Mouse (Mus musculus): ENCODE data around the gene Gid4. TPM values are rescaled to one million over a fixed set of nuclear protein-coding genes. Genes with fewer than 3 reads are reported as not detected.

Gid4 gene
- polyA plus RNA-seq, 1 experiment = 45.0 TPM

DNA sequence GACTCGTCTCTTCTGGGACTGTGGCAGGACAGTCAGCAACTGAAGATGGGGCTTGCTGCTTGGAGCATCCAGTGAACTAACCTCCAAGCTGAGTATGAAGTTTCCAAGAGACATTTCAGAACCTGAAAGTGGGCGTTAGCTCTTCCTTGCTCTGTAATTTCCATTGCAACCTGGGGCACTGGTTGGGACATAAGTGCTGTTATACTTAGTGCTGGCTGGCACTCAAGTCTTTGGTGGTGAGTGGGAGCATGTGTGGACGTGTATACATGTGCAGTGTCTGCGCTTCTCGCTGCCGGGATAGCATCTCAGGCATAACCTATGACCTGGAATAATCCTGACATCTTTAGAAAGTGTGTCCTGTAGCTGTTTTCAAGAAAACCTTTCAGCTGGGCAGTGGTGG, 25.6 kb upstream of the Gid4 start:
- TF ChIP-seq CTCF (IDR thresholded peaks at IDR 0.05; ENCODE audit: extremely low read depth, insufficient read depth, low read length) (no peak), POLR2A (IDR thresholded peaks at IDR 0.05; ENCODE audit: extremely low read depth, insufficient read depth, low read length) (no peak)
- Histone ChIP-seq H3K27ac (ENCODE audit: insufficient read depth, low read length) (no peak overlapping the region), H3K4me3 (ENCODE audit: insufficient read depth, low read length) (no peak overlapping the region), H3K4me1 (ENCODE audit: control insufficient read depth, insufficient read depth, low read length) (peaks cover 2% of the 10 kb centered on the region; the same call in 1 of the 2 replicates)

- H3K27ac ChIP-seq (ENCODE audit: insufficient read depth, low read length) = no peak overlapping the region
- TF ChIP-seq POLR2A (IDR thresholded peaks at IDR 0.05; ENCODE audit: extremely low read depth, insufficient read depth, low read length) = no peak
- TF ChIP-seq CTCF (IDR thresholded peaks at IDR 0.05; ENCODE audit: extremely low read depth, insufficient read depth, low read length) = no peak
These were observed 20.4 kb upstream of the Gid4 start for GRCm38 (mm10) chr11:60396546-60396945.

DNA sequence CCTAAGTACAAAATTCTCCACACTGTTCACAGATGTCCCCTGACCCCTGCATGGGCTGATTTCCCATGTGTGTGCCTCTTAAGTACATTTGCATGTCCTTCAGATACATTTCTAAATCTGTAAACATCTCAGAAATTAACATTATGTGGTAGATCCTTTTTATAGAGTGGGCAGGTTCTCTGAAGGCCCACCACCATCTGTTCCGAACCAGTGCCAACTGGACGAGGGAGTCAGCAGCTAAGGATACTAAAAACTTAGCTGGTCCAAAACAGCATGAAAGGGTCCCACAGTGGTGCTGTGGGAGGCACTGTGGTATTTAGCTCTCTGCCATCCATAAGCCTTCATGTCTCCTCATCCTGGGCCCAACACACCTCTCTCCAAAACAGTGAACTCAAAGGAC, 19.8 kb upstream of the Gid4 start:
- Histone ChIP-seq H3K4me1 (ENCODE audit: control insufficient read depth, insufficient read depth, low read length) (no peaks in the 10 kb centered on the region), H3K4me3 (ENCODE audit: insufficient read depth, low read length) (no peak overlapping the region), H3K27ac (ENCODE audit: insufficient read depth, low read length) (no peak overlapping the region)
- TF ChIP-seq POLR2A (IDR thresholded peaks at IDR 0.05; ENCODE audit: extremely low read depth, insufficient read depth, low read length) (no peak), CTCF (IDR thresholded peaks at IDR 0.05; ENCODE audit: extremely low read depth, insufficient read depth, low read length) (no peak)

More at GRCm38 (mm10) chr11:60396546-60396945, 20.4 kb upstream of the Gid4 start:
- Histone ChIP-seq H3K4me3 (ENCODE audit: insufficient read depth, low read length) (no peak overlapping the region), H3K4me1 (ENCODE audit: control insufficient read depth, insufficient read depth, low read length) (no peaks in the 10 kb centered on the region)

DNA sequence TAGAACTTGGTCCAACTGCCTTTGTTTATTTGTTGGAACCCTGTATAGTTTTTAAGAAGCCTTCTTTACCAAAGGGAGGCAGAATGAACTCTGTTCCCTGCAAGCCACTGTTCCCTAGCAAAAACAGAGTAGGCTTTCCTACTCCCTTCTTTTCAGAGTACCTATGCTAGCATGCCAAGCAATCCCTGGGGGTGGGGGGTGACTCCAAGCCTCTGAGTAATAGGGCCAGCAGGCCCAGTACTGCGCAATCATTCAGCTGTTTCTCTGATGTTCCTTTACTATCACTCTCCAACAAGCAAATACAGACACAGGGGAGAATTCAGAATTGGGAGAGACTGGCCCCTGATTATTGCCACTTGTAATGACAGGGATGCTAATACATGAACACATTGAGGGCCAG, 10.3 kb upstream of the Gid4 start:
- H3K27ac ChIP-seq (ENCODE audit: insufficient read depth, low read length) = no peak overlapping the region

GRCm38 (mm10) chr11:60412173-60412572, 4.8 kb upstream of the Gid4 start:
- H3K27ac ChIP-seq (ENCODE audit: insufficient read depth, low read length) = no peak overlapping the region
- peaks cover 4% of the 10 kb centered on the region for H3K4me1 ChIP-seq (ENCODE audit: control insufficient read depth, insufficient read depth, low read length)
- H3K4me3 ChIP-seq (ENCODE audit: insufficient read depth, low read length) = no peak overlapping the region
- TF ChIP-seq CTCF (IDR thresholded peaks at IDR 0.05; ENCODE audit: extremely low read depth, insufficient read depth, low read length) = 0 out of 2 replicates have a peak, but pooled peaks have one; percentile 11
- no peak for TF ChIP-seq POLR2A (IDR thresholded peaks at IDR 0.05; ENCODE audit: extremely low read depth, insufficient read depth, low read length)

More for the DNA sequence above, 10.3 kb upstream of the Gid4 start:
- no peak for TF ChIP-seq POLR2A (IDR thresholded peaks at IDR 0.05; ENCODE audit: extremely low read depth, insufficient read depth, low read length)
- no peak for TF ChIP-seq CTCF (IDR thresholded peaks at IDR 0.05; ENCODE audit: extremely low read depth, insufficient read depth, low read length)
- Histone ChIP-seq H3K4me3 (ENCODE audit: insufficient read depth, low read length) (no peak overlapping the region), H3K4me1 (ENCODE audit: control insufficient read depth, insufficient read depth, low read length) (no peaks in the 10 kb centered on the region)

DNA sequence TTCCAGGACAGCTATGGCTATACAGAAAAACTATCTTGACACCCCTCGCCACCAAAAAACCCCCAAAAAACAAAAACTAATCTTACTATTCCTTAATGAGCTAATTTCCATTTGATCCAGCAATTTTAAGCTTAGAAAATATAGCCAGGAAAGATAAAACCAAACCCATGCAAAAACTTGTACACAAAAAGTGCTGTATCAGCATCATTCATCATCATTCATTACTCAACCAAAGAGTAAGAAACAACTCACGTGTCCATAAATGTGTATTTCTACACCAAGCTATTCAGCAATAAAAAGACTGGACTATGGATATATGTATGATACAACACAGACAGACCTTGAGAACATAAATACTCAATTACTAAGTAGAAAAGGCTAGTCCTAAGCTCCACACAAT, 4.0 kb upstream of the Gid4 start:
- no peak overlapping the region for H3K27ac ChIP-seq (ENCODE audit: insufficient read depth, low read length)
- peaks cover 4% of the 10 kb centered on the region for H3K4me1 ChIP-seq (ENCODE audit: control insufficient read depth, insufficient read depth, low read length)
- H3K4me3 ChIP-seq (ENCODE audit: insufficient read depth, low read length) = no peak overlapping the region
- no peak for TF ChIP-seq POLR2A (IDR thresholded peaks at IDR 0.05; ENCODE audit: extremely low read depth, insufficient read depth, low read length)
- TF ChIP-seq CTCF (IDR thresholded peaks at IDR 0.05; ENCODE audit: extremely low read depth, insufficient read depth, low read length) = no peak

DNA sequence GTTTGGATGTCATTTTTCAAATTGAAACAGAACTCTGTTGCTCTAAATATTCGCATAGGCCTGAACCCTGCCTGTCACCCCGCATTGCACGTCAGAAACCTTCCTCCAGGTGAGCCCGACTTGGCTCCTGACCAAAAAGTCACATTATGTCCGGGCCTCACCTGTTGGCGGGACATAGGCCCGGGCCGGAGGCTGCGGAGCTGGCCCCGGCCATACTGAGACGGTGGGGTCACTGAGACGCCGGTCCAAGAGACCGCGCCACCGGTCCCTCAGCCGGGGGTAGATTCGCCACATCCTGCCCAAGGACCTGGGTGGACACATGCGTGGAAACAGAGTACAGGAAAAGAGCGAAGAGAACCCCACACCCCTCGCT, 369 bp upstream of the Gid4 start:
- H3K27ac ChIP-seq (ENCODE audit: insufficient read depth, low read length) = no peak overlapping the region
- peak overlapping the region; percentile 57 for H3K4me3 ChIP-seq (ENCODE audit: insufficient read depth, low read length)
- peaks cover 6% of the 10 kb centered on the region for H3K4me1 ChIP-seq (ENCODE audit: control insufficient read depth, insufficient read depth, low read length)
- TF ChIP-seq POLR2A (IDR thresholded peaks at IDR 0.05; ENCODE audit: extremely low read depth, insufficient read depth, low read length) (no peak), CTCF (IDR thresholded peaks at IDR 0.05; ENCODE audit: extremely low read depth, insufficient read depth, low read length) (no peak)

- H3K4me1 ChIP-seq (ENCODE audit: control insufficient read depth, insufficient read depth, low read length) = peaks cover 7% of the 10 kb centered on the region
- TF ChIP-seq CTCF (IDR thresholded peaks at IDR 0.05; ENCODE audit: extremely low read depth, insufficient read depth, low read length) (no peak), POLR2A (IDR thresholded peaks at IDR 0.05; ENCODE audit: extremely low read depth, insufficient read depth, low read length) (no peak)
- peak within 1 kb of the TSS; percentile 62; the same call in 1 of the 2 replicates for H3K27ac ChIP-seq (ENCODE audit: insufficient read depth, low read length)
- H3K4me3 ChIP-seq (ENCODE audit: insufficient read depth, low read length) = peak within 1 kb of the TSS; percentile 57
These were observed 950 bp downstream of the Gid4 start, which contains the start of gene Atpaf2 for GRCm38 (mm10) chr11:60417717-60418472. Gene Atpaf2 (minus strand): TSS chr11:60418457.

- Histone ChIP-seq H3K4me3 (ENCODE audit: insufficient read depth, low read length) (peak overlapping the region; percentile 57), H3K27ac (ENCODE audit: insufficient read depth, low read length) (no peak overlapping the region), H3K4me1 (ENCODE audit: control insufficient read depth, insufficient read depth, low read length) (peaks cover 7% of the 10 kb centered on the region)
- TF ChIP-seq CTCF (IDR thresholded peaks at IDR 0.05; ENCODE audit: extremely low read depth, insufficient read depth, low read length) (no peak), POLR2A (IDR thresholded peaks at IDR 0.05; ENCODE audit: extremely low read depth, insufficient read depth, low read length) (no peak)
These were observed 1.5 kb downstream of the Gid4 start for GRCm38 (mm10) chr11:60418473-60418803.

DNA sequence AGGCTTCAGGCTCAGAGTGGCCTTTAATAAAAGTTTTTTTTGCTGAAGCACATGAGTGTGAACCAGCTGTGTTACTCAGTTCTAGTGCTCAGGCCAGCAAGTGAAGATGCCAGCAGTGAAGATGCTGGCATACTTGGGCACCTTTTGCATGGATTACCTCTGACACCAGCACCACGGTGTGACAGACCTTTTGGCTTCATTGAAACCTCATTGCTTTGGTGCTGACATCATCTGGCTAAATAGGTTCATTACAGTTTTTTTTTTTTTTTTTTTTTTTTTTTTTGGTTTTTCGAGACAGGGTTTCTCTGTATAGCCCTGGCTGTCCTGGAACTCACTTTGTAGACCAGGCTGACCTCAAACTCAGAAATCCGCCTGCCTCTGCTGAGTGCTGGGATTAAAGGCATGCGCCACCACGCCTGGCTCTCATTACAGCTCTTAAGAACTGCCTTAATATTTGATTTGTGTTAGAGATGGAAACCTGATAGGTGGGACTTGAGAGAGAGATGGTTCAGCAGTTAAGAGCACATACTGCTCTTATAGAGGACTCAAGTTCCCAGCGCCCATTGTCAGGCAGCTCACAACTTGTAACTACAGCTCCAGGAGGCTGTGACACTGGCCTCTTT, 5.2 kb downstream of the Gid4 start:
- TF ChIP-seq CTCF (IDR thresholded peaks at IDR 0.05; ENCODE audit: extremely low read depth, insufficient read depth, low read length) (peak; percentile 8; the same call in 1 of the 2 replicates), POLR2A (IDR thresholded peaks at IDR 0.05; ENCODE audit: extremely low read depth, insufficient read depth, low read length) (no peak)
- no peak overlapping the region for H3K4me3 ChIP-seq (ENCODE audit: insufficient read depth, low read length)
- peaks cover 3% of the 10 kb centered on the region for H3K4me1 ChIP-seq (ENCODE audit: control insufficient read depth, insufficient read depth, low read length)
- no peak overlapping the region for H3K27ac ChIP-seq (ENCODE audit: insufficient read depth, low read length)

All from cortical plate, adult 2 months (tissue).